Mouse (Mus musculus): ENCODE measurements around the gene Ak1. TPM values are rescaled to one million over a fixed set of nuclear protein-coding genes. Genes with fewer than 3 reads are reported as not detected.
A peak's percentile ranks its signal among the peaks of the same experiment; 100 is the strongest.

Gene Ak1
- 97.8 and 125 TPM in 2 replicates for polyA plus RNA-seq (2014; fragmentation: Nextera tagmentation; extraction: Ambion mirVana)

DNA sequence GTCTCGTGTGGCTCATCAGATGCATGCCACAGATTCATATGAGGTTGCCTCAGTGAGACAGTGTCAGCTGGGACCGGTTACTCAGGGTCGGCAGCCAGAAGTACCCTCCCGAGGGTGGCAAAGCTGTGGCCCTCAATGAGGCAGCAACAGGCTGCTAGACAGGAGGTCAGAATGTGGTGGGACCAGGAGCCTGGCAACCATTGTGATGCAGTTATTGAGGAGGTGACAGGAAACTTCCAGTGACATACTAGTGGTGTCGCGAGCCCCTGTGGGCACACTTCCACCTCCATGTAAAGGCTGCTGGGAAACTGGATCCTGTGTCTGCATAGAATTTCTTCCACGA lies at the start of gene Ak1:
Gene Ak1 (plus strand): TSS at position 242 of the 343 bp plus-strand sequence.
- Histone ChIP-seq H3K4me1 (ENCODE audit: control insufficient read depth, insufficient read depth, low read length) (peaks cover 30% of the 10 kb centered on the region), H3K9ac (ENCODE audit: low read depth, low read length) (0 out of 2 replicates have a peak within 1 kb of the TSS, but pooled peaks have one; percentile 26), H3K27me3 (replicated peaks; ENCODE audit: control insufficient read depth, insufficient read depth, low read length) (no peaks in the 10 kb centered on the region), H3K4me2 (ENCODE audit: low read depth, low read length) (peak within 1 kb of the TSS; percentile 11; the same call in 1 of the 2 replicates), H3K9me3 (ENCODE audit: control insufficient read depth, low read length) (no peaks in the 10 kb centered on the region), H3K36me3 (ENCODE audit: control insufficient read depth, insufficient read depth, low read length) (peaks cover 27% of the 10 kb centered on the region), H3K4me3 (ENCODE audit: low read depth, low read length) (no peak within 1 kb of the TSS), H3K27ac (replicated peaks; ENCODE audit: low read depth, low read length) (peak within 1 kb of the TSS; percentile 86)
- no peak for DNase-seq (ENCODE audit: low spot score)
- 22% methylated on average over 7 of the region's 7 CpGs for WGBS
- 0 out of 2 replicates have a peak, but pooled peaks have one; percentile 0 for ATAC-seq (ENCODE audit: low read depth)

DNA sequence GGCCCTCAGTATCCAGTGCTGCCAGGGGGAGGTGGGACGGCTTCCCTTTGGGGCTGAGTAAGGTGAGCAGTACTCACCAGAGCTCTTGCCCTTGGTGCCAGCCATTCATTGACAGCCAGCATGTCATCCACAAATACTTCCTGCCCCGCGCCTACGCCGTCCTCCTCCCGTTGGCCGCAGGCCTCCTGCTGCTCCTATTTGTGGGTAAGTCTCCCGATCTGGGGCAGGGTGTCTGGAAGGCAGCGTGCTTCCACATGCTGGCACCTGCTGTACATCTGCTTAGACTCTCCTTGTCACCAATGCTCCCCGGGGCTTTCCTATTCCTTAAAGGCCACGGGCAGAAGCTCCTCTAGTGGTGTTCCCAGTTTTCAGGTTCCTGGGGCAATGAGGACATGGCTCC lies 49.4 kb upstream of the Ak1 start:
- H3K4me2 ChIP-seq (ENCODE audit: low read depth, low read length), result no peak overlapping the region
- no peaks in the 10 kb centered on the region for H3K27me3 ChIP-seq (replicated peaks; ENCODE audit: control insufficient read depth, insufficient read depth, low read length)
- H3K9ac ChIP-seq (ENCODE audit: low read depth, low read length), result no peak overlapping the region
- H3K9me3 ChIP-seq (ENCODE audit: control insufficient read depth, low read length), result no peaks in the 10 kb centered on the region
- WGBS, result 91% methylated on average over 11 of the region's 11 CpGs
- no peak overlapping the region for H3K4me3 ChIP-seq (ENCODE audit: low read depth, low read length)
- peaks cover 27% of the 10 kb centered on the region for H3K36me3 ChIP-seq (ENCODE audit: control insufficient read depth, insufficient read depth, low read length)
- H3K4me1 ChIP-seq (ENCODE audit: control insufficient read depth, insufficient read depth, low read length), result peaks cover 7% of the 10 kb centered on the region
- ATAC-seq (ENCODE audit: low read depth), result no peak
- H3K27ac ChIP-seq (replicated peaks; ENCODE audit: low read depth, low read length), result no peak overlapping the region
- no peak for DNase-seq (ENCODE audit: low spot score)

DNA sequence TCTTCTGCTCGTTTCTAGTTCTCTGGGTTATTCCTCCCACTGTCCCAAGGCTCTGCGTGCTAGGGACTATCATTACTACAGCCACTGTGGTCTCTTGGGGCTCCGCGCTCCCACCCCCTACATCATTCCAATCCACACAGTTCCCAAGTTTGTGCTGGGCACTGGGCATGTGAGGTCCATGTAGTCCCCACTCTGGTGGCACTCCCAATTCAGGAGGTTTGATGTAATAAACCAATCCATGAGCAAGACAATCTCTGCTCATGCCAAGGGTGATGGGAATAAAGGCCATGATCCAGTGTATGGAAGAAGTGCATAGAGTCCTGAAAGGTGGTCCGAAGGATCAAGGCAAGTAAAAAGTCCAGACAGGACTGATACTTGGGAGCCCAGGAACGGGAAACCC lies 47.1 kb upstream of the Ak1 start, which contains the start of gene Pip5kl1:
Gene Pip5kl1 (plus strand): TSS at position 301 of the 400 bp plus-strand sequence.
- Histone ChIP-seq H3K4me3 (ENCODE audit: low read depth, low read length) (peak within 1 kb of the TSS; percentile 40), H3K36me3 (ENCODE audit: control insufficient read depth, insufficient read depth, low read length) (peaks cover 8% of the 10 kb centered on the region; the same call in 1 of the 2 replicates), H3K27me3 (replicated peaks; ENCODE audit: control insufficient read depth, insufficient read depth, low read length) (peaks cover 6% of the 10 kb centered on the region; the same call in 1 of the 2 replicates), H3K9ac (ENCODE audit: low read depth, low read length) (peak within 1 kb of the TSS; percentile 58), H3K9me3 (ENCODE audit: control insufficient read depth, low read length) (no peaks in the 10 kb centered on the region), H3K4me1 (ENCODE audit: control insufficient read depth, insufficient read depth, low read length) (peaks cover 7% of the 10 kb centered on the region), H3K27ac (replicated peaks; ENCODE audit: low read depth, low read length) (no peak within 1 kb of the TSS), H3K4me2 (ENCODE audit: low read depth, low read length) (peak within 1 kb of the TSS; percentile 86)
- ATAC-seq (ENCODE audit: low read depth) (no peak), DNase-seq (ENCODE audit: low spot score) (no peak)
- 77% methylated on average over 6 of the region's 6 CpGs for WGBS

GRCm38 (mm10) chr2:32574901-32575585 lies 46.5 kb upstream of the Ak1 start:
- H3K36me3 ChIP-seq (ENCODE audit: control insufficient read depth, insufficient read depth, low read length), result peaks cover 8% of the 10 kb centered on the region; the same call in 1 of the 2 replicates
- no peaks in the 10 kb centered on the region for H3K9me3 ChIP-seq (ENCODE audit: control insufficient read depth, low read length)
- H3K4me2 ChIP-seq (ENCODE audit: low read depth, low read length), result peak overlapping the region; percentile 86
- DNase-seq (ENCODE audit: low spot score) (peak; percentile 42), ATAC-seq (ENCODE audit: low read depth) (no peak)
- peak overlapping the region; percentile 40 for H3K4me3 ChIP-seq (ENCODE audit: low read depth, low read length)
- peaks cover 11% of the 10 kb centered on the region; the same call in 1 of the 2 replicates for H3K27me3 ChIP-seq (replicated peaks; ENCODE audit: control insufficient read depth, insufficient read depth, low read length)
- H3K4me1 ChIP-seq (ENCODE audit: control insufficient read depth, insufficient read depth, low read length), result peaks cover 7% of the 10 kb centered on the region
- H3K9ac ChIP-seq (ENCODE audit: low read depth, low read length), result peak overlapping the region; percentile 58
- 2% methylated on average over 23 of the region's 26 CpGs for WGBS
- H3K27ac ChIP-seq (replicated peaks; ENCODE audit: low read depth, low read length), result no peak overlapping the region

- peak within 1 kb of the TSS; percentile 86 for H3K4me2 ChIP-seq (ENCODE audit: low read depth, low read length)
- H3K36me3 ChIP-seq (ENCODE audit: control insufficient read depth, insufficient read depth, low read length), result peaks cover 8% of the 10 kb centered on the region; the same call in 1 of the 2 replicates
- H3K27me3 ChIP-seq (replicated peaks; ENCODE audit: control insufficient read depth, insufficient read depth, low read length), result peaks cover 11% of the 10 kb centered on the region; the same call in 1 of the 2 replicates
- H3K4me3 ChIP-seq (ENCODE audit: low read depth, low read length), result peak within 1 kb of the TSS; percentile 40
- no peaks in the 10 kb centered on the region for H3K9me3 ChIP-seq (ENCODE audit: control insufficient read depth, low read length)
- H3K4me1 ChIP-seq (ENCODE audit: control insufficient read depth, insufficient read depth, low read length), result peaks cover 7% of the 10 kb centered on the region
- H3K27ac ChIP-seq (replicated peaks; ENCODE audit: low read depth, low read length), result no peak within 1 kb of the TSS
- ATAC-seq (ENCODE audit: low read depth) (peak; percentile 58), DNase-seq (ENCODE audit: low spot score) (peak; percentile 78)
- peak within 1 kb of the TSS; percentile 58 for H3K9ac ChIP-seq (ENCODE audit: low read depth, low read length)
- WGBS, result 6% methylated on average over 28 of the region's 28 CpGs
Measured at GRCm38 (mm10) chr2:32575586-32576160, 45.9 kb upstream of the Ak1 start, which contains the start of gene 9430097D07Rik. TSS of gene 9430097D07Rik (minus strand) at chr2:32575684.

DNA sequence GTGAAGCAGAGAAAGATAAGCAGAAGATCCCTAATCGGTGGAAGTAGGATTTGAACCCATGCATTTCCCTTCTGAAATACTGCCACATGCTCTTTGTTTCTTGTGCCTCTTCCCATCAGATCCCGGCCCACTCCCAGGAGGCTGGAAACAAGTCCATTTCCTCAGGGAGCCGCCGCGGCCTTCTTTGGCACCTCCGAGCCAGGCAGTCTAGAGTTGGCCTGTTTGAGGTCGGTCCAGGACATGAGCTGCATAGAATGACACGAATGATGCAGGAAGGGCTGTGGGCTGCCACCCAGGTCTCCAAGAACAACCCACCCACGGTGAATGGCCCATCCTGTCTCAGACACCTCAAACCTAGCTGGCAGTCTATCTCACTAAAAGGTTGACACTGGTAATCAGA lies 45.0 kb upstream of the Ak1 start:
- peaks cover 11% of the 10 kb centered on the region; the same call in 1 of the 2 replicates for H3K27me3 ChIP-seq (replicated peaks; ENCODE audit: control insufficient read depth, insufficient read depth, low read length)
- ATAC-seq (ENCODE audit: low read depth) (no peak), DNase-seq (ENCODE audit: low spot score) (no peak)
- H3K4me1 ChIP-seq (ENCODE audit: control insufficient read depth, insufficient read depth, low read length), result peaks cover 4% of the 10 kb centered on the region
- H3K9me3 ChIP-seq (ENCODE audit: control insufficient read depth, low read length), result no peaks in the 10 kb centered on the region
- H3K4me2 ChIP-seq (ENCODE audit: low read depth, low read length), result no peak overlapping the region
- H3K9ac ChIP-seq (ENCODE audit: low read depth, low read length), result no peak overlapping the region
- peaks cover 8% of the 10 kb centered on the region; the same call in 1 of the 2 replicates for H3K36me3 ChIP-seq (ENCODE audit: control insufficient read depth, insufficient read depth, low read length)
- no peak overlapping the region for H3K4me3 ChIP-seq (ENCODE audit: low read depth, low read length)
- WGBS, result 89% methylated on average over 9 of the region's 9 CpGs
- no peak overlapping the region for H3K27ac ChIP-seq (replicated peaks; ENCODE audit: low read depth, low read length)

GRCm38 (mm10) chr2:32578146-32579046 lies 43.2 kb upstream of the Ak1 start:
- no peak overlapping the region for H3K27ac ChIP-seq (replicated peaks; ENCODE audit: low read depth, low read length)
- WGBS, result 47% methylated on average over 25 of the region's 30 CpGs
- no peak overlapping the region for H3K4me2 ChIP-seq (ENCODE audit: low read depth, low read length)
- no peaks in the 10 kb centered on the region for H3K9me3 ChIP-seq (ENCODE audit: control insufficient read depth, low read length)
- H3K4me3 ChIP-seq (ENCODE audit: low read depth, low read length), result no peak overlapping the region
- H3K27me3 ChIP-seq (replicated peaks; ENCODE audit: control insufficient read depth, insufficient read depth, low read length), result peaks cover 11% of the 10 kb centered on the region; the same call in 1 of the 2 replicates
- ATAC-seq (ENCODE audit: low read depth) (no peak), DNase-seq (ENCODE audit: low spot score) (peak; percentile 34)
- no peaks in the 10 kb centered on the region for H3K36me3 ChIP-seq (ENCODE audit: control insufficient read depth, insufficient read depth, low read length)
- no peak overlapping the region for H3K9ac ChIP-seq (ENCODE audit: low read depth, low read length)
- H3K4me1 ChIP-seq (ENCODE audit: control insufficient read depth, insufficient read depth, low read length), result no peaks in the 10 kb centered on the region

GRCm38 (mm10) chr2:32581450-32582095 lies 40.0 kb upstream of the Ak1 start:
- Histone ChIP-seq H3K9me3 (ENCODE audit: control insufficient read depth, low read length) (no peaks in the 10 kb centered on the region), H3K4me2 (ENCODE audit: low read depth, low read length) (peak overlapping the region; percentile 34), H3K36me3 (ENCODE audit: control insufficient read depth, insufficient read depth, low read length) (no peaks in the 10 kb centered on the region), H3K27ac (replicated peaks; ENCODE audit: low read depth, low read length) (no peak overlapping the region), H3K4me3 (ENCODE audit: low read depth, low read length) (peak overlapping the region; percentile 13), H3K9ac (ENCODE audit: low read depth, low read length) (no peak overlapping the region), H3K4me1 (ENCODE audit: control insufficient read depth, insufficient read depth, low read length) (no peaks in the 10 kb centered on the region), H3K27me3 (replicated peaks; ENCODE audit: control insufficient read depth, insufficient read depth, low read length) (peaks cover 11% of the 10 kb centered on the region; the same call in 1 of the 2 replicates)
- peak; percentile 55 for DNase-seq (ENCODE audit: low spot score)
- ATAC-seq (ENCODE audit: low read depth), result peak; percentile 65
- WGBS, result 38% methylated on average over 19 of the region's 19 CpGs

Measured in embryonic facial prominence, embryonic 14.5 days (tissue).